Mouse (Mus musculus): Measurements from ENCODE around the gene Il17d. TPM values are rescaled to one million over a fixed set of nuclear protein-coding genes. Genes with fewer than 3 reads are reported as not detected.

Il17d gene
- total and polyA plus RNA-seq, 3 experiments: 2.0 to 19.4 (median 2.6) TPM

GRCm38 (mm10) chr14:57534961-57535360, 10.4 kb downstream of the Il17d start:
- no peak for DNase-seq

GRCm38 (mm10) chr14:57535646-57536045, 11.1 kb downstream of the Il17d start:
- no peak for DNase-seq

- DNase-seq: no peak
These were observed 12.2 kb downstream of the Il17d start for GRCm38 (mm10) chr14:57536820-57537219.

GRCm38 (mm10) chr14:57537261-57538015, 12.9 kb downstream of the Il17d start:
- no peak for DNase-seq

- DNase-seq: no peak
These were observed 16.1 kb downstream of the Il17d start for GRCm38 (mm10) chr14:57540683-57541082.

- no peak for DNase-seq
These were observed 17.7 kb downstream of the Il17d start for GRCm38 (mm10) chr14:57542231-57542630.

- DNase-seq: no peak
These were observed 19.0 kb downstream of the Il17d start for GRCm38 (mm10) chr14:57543420-57544039.

GRCm38 (mm10) chr14:57545526-57545925, 20.9 kb downstream of the Il17d start:
- DNase-seq: no peak

GRCm38 (mm10) chr14:57546131-57546530, 21.6 kb downstream of the Il17d start:
- DNase-seq: no peak

GRCm38 (mm10) chr14:57546557-57547021, 22.0 kb downstream of the Il17d start:
- DNase-seq: no peak

GRCm38 (mm10) chr14:57547062-57547461, 22.5 kb downstream of the Il17d start:
- DNase-seq: no peak

GRCm38 (mm10) chr14:57552945-57553344, 28.4 kb downstream of the Il17d start:
- DNase-seq: no peak

- DNase-seq: no peak
These were observed 29.9 kb downstream of the Il17d start for GRCm38 (mm10) chr14:57554434-57554833.

- no peak for DNase-seq
These were observed 31.0 kb downstream of the Il17d start for GRCm38 (mm10) chr14:57555471-57556070.

- DNase-seq: no peak
These were observed 32.3 kb downstream of the Il17d start for GRCm38 (mm10) chr14:57556922-57557321.

- no peak for DNase-seq
These were observed 41.0 kb downstream of the Il17d start for GRCm38 (mm10) chr14:57565626-57566025.

- peak; percentile 98 for DNase-seq
These were observed 46.9 kb downstream of the Il17d start, which contains the start of gene Eef1akmt1 for GRCm38 (mm10) chr14:57571155-57572133. Gene Eef1akmt1 (minus strand): TSS chr14:57571612.

- no peak for DNase-seq
These were observed 50.4 kb downstream of the Il17d start for GRCm38 (mm10) chr14:57574792-57575587.

- no peak for DNase-seq
These were observed 51.9 kb downstream of the Il17d start for GRCm38 (mm10) chr14:57576364-57577060.

GRCm38 (mm10) chr14:57591830-57592229, 67.3 kb downstream of the Il17d start:
- DNase-seq: no peak
